Mouse (Mus musculus): ENCODE measurements around the gene Zc2hc1b. TPM values are rescaled to one million over a fixed set of nuclear protein-coding genes. Genes with fewer than 3 reads are reported as not detected.

The Zc2hc1b gene
- not detected for total RNA-seq (2021)
- polyA plus RNA-seq (2012; rRNA removed) = not detected in 2 replicates
- long read RNA-seq = 0 reads

DNA sequence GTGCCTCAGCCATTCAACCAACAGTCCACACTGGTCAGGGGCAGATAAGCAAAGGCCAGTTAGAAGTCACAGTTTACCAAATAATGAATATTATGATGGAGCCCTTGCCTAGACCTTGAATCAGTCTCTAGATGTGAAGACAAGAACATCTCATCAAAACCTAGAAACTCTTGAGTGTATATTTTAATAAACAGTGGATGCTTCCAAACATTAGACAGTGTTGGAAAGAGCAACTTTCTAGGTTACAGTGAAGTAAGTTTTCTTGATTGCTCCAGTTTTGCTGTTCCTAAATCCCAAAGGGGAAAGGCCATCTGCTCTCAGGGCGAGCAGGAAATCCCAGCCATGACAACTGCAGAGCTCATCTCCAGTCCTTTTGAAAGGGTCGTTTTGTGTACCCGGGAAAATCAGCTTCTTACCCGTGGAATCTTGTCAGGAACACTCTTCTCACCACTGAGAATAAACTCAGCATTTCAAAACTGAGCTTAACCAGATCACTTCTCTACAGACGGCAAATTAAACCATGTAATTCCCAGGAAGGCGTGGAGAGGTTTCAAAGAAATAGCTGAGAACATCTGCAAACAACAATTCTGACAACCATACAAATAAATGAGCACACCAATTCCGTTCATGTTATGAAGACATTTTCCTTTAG lies at the start of gene Zc2hc1b:
Zc2hc1b (minus strand) TSS at position 51 of the 652 bp plus-strand sequence.
- Histone ChIP-seq H3K27me3 (ENCODE audit: control insufficient read depth, insufficient read depth, low read length) (no peaks in the 10 kb centered on the region), H3K9ac (ENCODE audit: low read depth, low read length) (no peak within 1 kb of the TSS), H3K4me3 (no peak within 1 kb of the TSS), H3K79me2 (replicated peaks; ENCODE audit: control insufficient read depth, insufficient read depth, low read length) (no peaks in the 10 kb centered on the region), H3K36me3 (ENCODE audit: control insufficient read depth, insufficient read depth, low read length) (peaks cover 4% of the 10 kb centered on the region), H3K27ac (no peak within 1 kb of the TSS), H3K4me1 (ENCODE audit: control insufficient read depth, insufficient read depth, low read length) (no peaks in the 10 kb centered on the region)
- intact Hi-C loops (cut with DNase I) = loop anchor here (5.0 kb wide), 1 partner anchor 91 kb away; no protein-coding TSS in a partner anchor
- TF ChIP-seq CTCF (IDR thresholded peaks at IDR 0.05) (no peak), EP300 (IDR thresholded peaks at IDR 0.05; ENCODE audit: insufficient read depth, low read depth, low read length) (no peak), POLR2A (IDR thresholded peaks at IDR 0.05; ENCODE audit: insufficient read depth, low read depth, low read length) (no peak)
- 63% methylated on average over 7 of the region's 7 CpGs for WGBS
- no peak for DNase-seq

DNA sequence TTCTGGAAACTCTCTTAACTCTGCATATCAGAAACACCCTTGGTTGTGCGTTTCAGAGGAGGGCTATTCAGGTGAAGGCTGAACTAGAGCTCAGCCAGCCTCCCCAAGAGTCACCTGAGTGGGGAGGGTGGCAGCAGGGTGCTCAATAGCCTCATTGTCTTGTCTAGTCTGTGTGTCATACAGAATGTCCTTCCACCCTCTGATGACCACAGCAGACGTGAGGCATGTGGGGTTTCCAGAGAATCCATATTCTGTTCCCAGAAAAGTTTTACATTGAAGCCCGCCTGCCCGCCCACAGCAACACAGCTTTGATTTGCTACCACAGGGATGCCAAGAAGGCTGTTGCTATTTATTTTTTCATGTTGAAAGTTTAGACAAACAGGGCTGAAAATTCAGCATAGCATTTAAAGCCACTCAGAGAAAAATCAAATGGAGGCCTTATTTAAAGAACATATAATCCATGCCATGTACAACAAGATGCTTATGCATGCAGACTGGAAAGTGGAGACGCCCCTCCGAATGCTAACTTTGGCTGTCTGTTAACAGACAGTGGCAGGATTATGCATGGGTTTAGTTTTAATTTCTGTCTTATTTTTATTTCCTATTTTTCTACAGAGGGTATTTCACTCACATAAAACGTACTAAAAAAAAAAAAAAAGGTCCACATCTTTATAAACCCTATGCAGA lies 47.7 kb upstream of the Zc2hc1b start:
- Histone ChIP-seq H3K27me3 (ENCODE audit: control insufficient read depth, insufficient read depth, low read length) (no peaks in the 10 kb centered on the region), H3K27ac (no peak overlapping the region), H3K4me1 (ENCODE audit: control insufficient read depth, insufficient read depth, low read length) (no peaks in the 10 kb centered on the region), H3K36me3 (ENCODE audit: control insufficient read depth, insufficient read depth, low read length) (peaks cover 2% of the 10 kb centered on the region), H3K79me2 (replicated peaks; ENCODE audit: control insufficient read depth, insufficient read depth, low read length) (no peaks in the 10 kb centered on the region), H3K9ac (ENCODE audit: low read depth, low read length) (no peak overlapping the region), H3K4me3 (no peak overlapping the region)
- intact Hi-C loops (cut with DNase I) = no loop called here
- DNase-seq = no peak
- no peak for TF ChIP-seq POLR2A (IDR thresholded peaks at IDR 0.05; ENCODE audit: insufficient read depth, low read depth, low read length)
- TF ChIP-seq EP300 (IDR thresholded peaks at IDR 0.05; ENCODE audit: insufficient read depth, low read depth, low read length) = no peak
- no peak for TF ChIP-seq CTCF (IDR thresholded peaks at IDR 0.05)
- 88% methylated on average over 7 of the region's 7 CpGs for WGBS

DNA sequence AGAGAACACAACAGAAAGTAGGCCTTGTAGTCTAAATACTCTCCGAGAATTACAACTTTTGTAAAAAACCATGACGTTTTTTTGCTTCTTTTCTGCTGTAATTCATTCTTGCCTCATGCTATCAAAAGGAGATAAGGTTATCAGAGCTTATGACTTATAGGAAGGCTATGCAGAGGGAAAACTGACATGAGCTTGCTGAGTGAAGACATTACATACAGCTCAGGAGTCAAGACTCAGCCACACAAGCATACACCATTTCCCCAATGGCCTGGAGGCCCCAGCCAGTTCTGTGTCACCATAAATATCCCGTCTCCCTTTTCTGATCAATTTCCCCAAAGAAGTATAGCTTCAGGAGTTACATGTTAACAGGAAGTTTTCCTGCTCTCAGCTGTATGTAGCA lies 44.3 kb upstream of the Zc2hc1b start:
- no peaks in the 10 kb centered on the region for H3K79me2 ChIP-seq (replicated peaks; ENCODE audit: control insufficient read depth, insufficient read depth, low read length)
- H3K4me1 ChIP-seq (ENCODE audit: control insufficient read depth, insufficient read depth, low read length) = no peaks in the 10 kb centered on the region
- H3K27ac ChIP-seq = no peak overlapping the region
- H3K4me3 ChIP-seq = no peak overlapping the region
- H3K9ac ChIP-seq (ENCODE audit: low read depth, low read length) = no peak overlapping the region
- no peak for DNase-seq
- H3K27me3 ChIP-seq (ENCODE audit: control insufficient read depth, insufficient read depth, low read length) = no peaks in the 10 kb centered on the region
- intact Hi-C loops (cut with DNase I) = no loop called here
- H3K36me3 ChIP-seq (ENCODE audit: control insufficient read depth, insufficient read depth, low read length) = peaks cover 2% of the 10 kb centered on the region
- 73% methylated on average over 3 of the region's 3 CpGs for WGBS
- TF ChIP-seq EP300 (IDR thresholded peaks at IDR 0.05; ENCODE audit: insufficient read depth, low read depth, low read length) = no peak
- TF ChIP-seq CTCF (IDR thresholded peaks at IDR 0.05) = no peak
- no peak for TF ChIP-seq POLR2A (IDR thresholded peaks at IDR 0.05; ENCODE audit: insufficient read depth, low read depth, low read length)

DNA sequence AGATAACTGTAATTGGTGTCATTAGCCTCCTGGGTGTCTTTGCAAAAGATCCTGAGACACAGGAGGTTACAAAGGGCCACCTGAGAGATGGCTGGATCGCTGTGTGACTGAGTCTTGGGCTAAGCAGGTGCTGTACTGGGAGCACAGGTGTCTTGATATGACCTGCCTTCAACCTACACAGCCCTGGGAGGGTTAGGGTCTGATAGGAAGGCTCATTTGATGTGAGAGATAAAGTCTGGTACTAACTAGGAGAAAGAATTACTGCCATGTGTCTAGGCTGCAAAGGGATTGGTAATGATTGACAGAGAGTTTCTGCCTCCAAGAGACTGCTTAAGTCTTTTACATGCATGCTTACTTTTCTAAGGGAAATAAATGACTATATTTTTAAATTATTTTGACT lies 42.2 kb upstream of the Zc2hc1b start:
- no peak overlapping the region for H3K9ac ChIP-seq (ENCODE audit: low read depth, low read length)
- peaks cover 2% of the 10 kb centered on the region for H3K36me3 ChIP-seq (ENCODE audit: control insufficient read depth, insufficient read depth, low read length)
- H3K4me3 ChIP-seq = no peak overlapping the region
- TF ChIP-seq EP300 (IDR thresholded peaks at IDR 0.05; ENCODE audit: insufficient read depth, low read depth, low read length) (no peak), POLR2A (IDR thresholded peaks at IDR 0.05; ENCODE audit: insufficient read depth, low read depth, low read length) (no peak), CTCF (IDR thresholded peaks at IDR 0.05) (no peak)
- no peaks in the 10 kb centered on the region for H3K27me3 ChIP-seq (ENCODE audit: control insufficient read depth, insufficient read depth, low read length)
- no peaks in the 10 kb centered on the region for H3K79me2 ChIP-seq (replicated peaks; ENCODE audit: control insufficient read depth, insufficient read depth, low read length)
- 86% methylated on average over 1 of the region's 1 CpGs for WGBS
- no peak overlapping the region for H3K27ac ChIP-seq
- no peak for DNase-seq
- H3K4me1 ChIP-seq (ENCODE audit: control insufficient read depth, insufficient read depth, low read length) = no peaks in the 10 kb centered on the region
- intact Hi-C loops (cut with DNase I) = no loop called here

DNA sequence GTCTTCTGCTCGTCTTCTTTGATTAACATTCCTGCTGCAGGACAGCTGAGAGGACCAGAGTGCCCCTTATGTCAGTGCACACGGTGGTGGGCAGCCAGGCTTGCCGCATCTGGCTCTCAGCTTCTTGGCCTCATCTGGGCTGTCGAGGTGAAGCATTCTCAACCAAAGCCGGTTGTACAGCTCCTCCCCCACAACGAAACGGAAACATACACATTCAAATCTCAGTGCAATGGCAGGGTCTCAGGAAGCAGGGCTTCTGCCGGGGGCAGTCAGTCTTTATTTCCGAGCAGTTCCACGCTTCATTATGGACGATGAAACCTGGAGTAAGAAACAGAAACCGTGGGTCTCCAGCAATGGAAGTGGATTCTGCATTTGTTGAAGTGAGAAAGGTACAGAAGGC lies 36.1 kb upstream of the Zc2hc1b start:
- Histone ChIP-seq H3K27ac (no peak overlapping the region), H3K36me3 (ENCODE audit: control insufficient read depth, insufficient read depth, low read length) (no peaks in the 10 kb centered on the region; the same call in 1 of the 2 replicates), H3K9ac (ENCODE audit: low read depth, low read length) (no peak overlapping the region), H3K4me3 (no peak overlapping the region), H3K27me3 (ENCODE audit: control insufficient read depth, insufficient read depth, low read length) (no peaks in the 10 kb centered on the region), H3K4me1 (ENCODE audit: control insufficient read depth, insufficient read depth, low read length) (no peaks in the 10 kb centered on the region), H3K79me2 (replicated peaks; ENCODE audit: control insufficient read depth, insufficient read depth, low read length) (no peaks in the 10 kb centered on the region)
- no peak for TF ChIP-seq POLR2A (IDR thresholded peaks at IDR 0.05; ENCODE audit: insufficient read depth, low read depth, low read length)
- TF ChIP-seq CTCF (IDR thresholded peaks at IDR 0.05) = no peak
- no peak for TF ChIP-seq EP300 (IDR thresholded peaks at IDR 0.05; ENCODE audit: insufficient read depth, low read depth, low read length)
- intact Hi-C loops (cut with DNase I) = no loop called here
- 42% methylated on average over 12 of the region's 12 CpGs for WGBS
- no peak for DNase-seq

DNA sequence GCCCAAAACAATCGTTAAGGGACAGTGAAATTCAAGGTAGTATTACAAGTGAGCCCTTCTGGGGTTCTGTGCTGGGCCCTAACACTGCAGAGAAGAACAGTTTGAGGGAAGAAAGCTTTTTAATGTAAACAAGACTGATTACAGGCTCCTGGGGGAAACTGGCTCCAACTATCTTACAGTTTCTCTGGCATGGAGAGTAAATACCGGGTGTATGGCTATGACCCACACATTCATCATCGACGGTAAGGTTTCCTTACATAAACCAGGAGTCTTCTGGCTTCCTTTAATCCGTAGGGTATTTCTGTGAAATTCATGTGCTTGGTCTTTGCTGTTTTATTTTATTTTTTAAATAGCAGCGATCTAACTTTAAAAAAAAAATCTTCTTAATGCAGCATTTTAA lies 35.0 kb upstream of the Zc2hc1b start:
- Histone ChIP-seq H3K4me3 (no peak overlapping the region), H3K79me2 (replicated peaks; ENCODE audit: control insufficient read depth, insufficient read depth, low read length) (no peaks in the 10 kb centered on the region), H3K4me1 (ENCODE audit: control insufficient read depth, insufficient read depth, low read length) (no peaks in the 10 kb centered on the region), H3K36me3 (ENCODE audit: control insufficient read depth, insufficient read depth, low read length) (no peaks in the 10 kb centered on the region; the same call in 1 of the 2 replicates), H3K27me3 (ENCODE audit: control insufficient read depth, insufficient read depth, low read length) (no peaks in the 10 kb centered on the region), H3K9ac (ENCODE audit: low read depth, low read length) (no peak overlapping the region), H3K27ac (no peak overlapping the region)
- intact Hi-C loops (cut with DNase I) = no loop called here
- TF ChIP-seq CTCF (IDR thresholded peaks at IDR 0.05) = no peak
- no peak for TF ChIP-seq POLR2A (IDR thresholded peaks at IDR 0.05; ENCODE audit: insufficient read depth, low read depth, low read length)
- TF ChIP-seq EP300 (IDR thresholded peaks at IDR 0.05; ENCODE audit: insufficient read depth, low read depth, low read length) = no peak
- WGBS = 68% methylated on average over 6 of the region's 6 CpGs
- no peak for DNase-seq

All from heart, adult 2 months (tissue).